28 mouse cellular contexts compared by ENCODE assay signal in the genomic region with DNA sequence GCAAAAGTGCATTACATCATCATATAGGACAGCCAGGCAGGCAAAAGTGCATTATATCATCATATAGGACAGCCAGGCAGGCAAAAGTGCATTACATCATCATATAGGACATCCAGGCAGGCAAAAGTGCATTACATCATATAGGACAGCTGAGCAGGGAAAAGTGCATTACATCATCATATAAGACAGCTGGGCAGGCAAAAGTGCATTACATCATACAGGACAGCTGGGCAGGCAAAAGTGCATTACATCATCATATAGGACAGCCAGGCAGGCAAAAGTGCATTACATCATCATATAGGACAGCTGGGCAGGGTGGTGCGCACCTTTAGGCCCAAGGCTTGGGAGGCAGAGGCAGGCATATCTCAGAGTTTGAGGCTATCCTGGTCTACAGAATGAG. TPM values are rescaled to one million over a fixed set of nuclear protein-coding genes. Genes with fewer than 3 reads are reported as not detected.
"Had no signal": no experiment of that assay in that cellular context is flagged by ENCODE, and none has a peak within 500 bp of the region (broad histone marks: within the 10 kb centered on the region; RNA-seq: fewer than 3 reads in every experiment).

No protein-coding gene starts in this region.

- H3K36me3 ChIP-seq: heart, embryonic 10.5 days; heart, embryonic 12.5 days; hindbrain, embryonic 13.5 days; hindbrain, embryonic 15.5 days; intestine, embryonic 15.5 days; limb, embryonic 10.5 days; limb, embryonic 12.5 days; liver, embryonic 13.5 days; liver, embryonic 15.5 days had no signal

- H3K9me3 ChIP-seq: heart, embryonic 10.5 days; hindbrain, embryonic 13.5 days; hindbrain, embryonic 15.5 days; intestine, embryonic 15.5 days; limb, embryonic 10.5 days; limb, embryonic 12.5 days; liver, embryonic 15.5 days had no signal

- ATAC-seq: inflammation-experienced regulatory T-cells, adult 6 months; intestine, embryonic 15.5 days; intestine, postnatal 0 days had no signal

- DNase-seq: gastrocnemius, postnatal 14 days; gastrocnemius, postnatal 36 days; heart, adult 18-20 months; heart, postnatal 14 days; kidney, adult 18-20 months; kidney, adult 8-10 months; kidney, postnatal 10 days; kidney, postnatal 4 days; liver; liver, embryonic 13.5 days had no signal

- H3K9ac ChIP-seq: heart, embryonic 12.5 days; hindbrain, embryonic 13.5 days; hindbrain, embryonic 15.5 days; intestine, embryonic 15.5 days; limb, embryonic 12.5 days; liver, embryonic 13.5 days; liver, embryonic 15.5 days had no signal

- H3K4me2 ChIP-seq: heart, embryonic 12.5 days; hindbrain, embryonic 13.5 days; hindbrain, embryonic 15.5 days; intestine, embryonic 15.5 days; limb, embryonic 12.5 days; liver, embryonic 11.5 days; liver, embryonic 13.5 days; liver, embryonic 15.5 days had no signal

- H3K4me1 ChIP-seq: liver, embryonic 13.5 days had no signal

- H3K27ac ChIP-seq: heart, embryonic 10.5 days; hindbrain, embryonic 13.5 days; hindbrain, embryonic 15.5 days; intestine, embryonic 15.5 days; layer of hippocampus, adult 2 months; left cerebral cortex, adult 2 months; limb, embryonic 10.5 days; limb, embryonic 12.5 days; liver, embryonic 13.5 days; liver, embryonic 15.5 days had no signal

- H3K4me3 ChIP-seq: heart, embryonic 10.5 days; heart, embryonic 12.5 days; hindbrain, embryonic 13.5 days; hindbrain, embryonic 15.5 days; intestine, embryonic 15.5 days; layer of hippocampus, adult 2 months; left cerebral cortex, adult 2 months; limb, embryonic 10.5 days; limb, embryonic 12.5 days; liver, embryonic 13.5 days; liver, embryonic 15.5 days had no signal

RNA-seq across cellular contexts. Expression of a gene that starts 15.4 kb away (rescaled TPM):
- total RNA-seq: gastrocnemius, adult 8-10 months; gastrocnemius, postnatal 14 days; gastrocnemius, postnatal 36 days; hematopoietic stem cell, adult 5-6 weeks had no signal
- polyA plus RNA-seq: inflammation-experienced regulatory T-cells, adult 6 months; intestine, embryonic 15.5 days; intestine, postnatal 0 days; liver, embryonic 15.5 days had no signal

RNA-seq across cellular contexts. Expression of a gene that starts 16.7 kb away (rescaled TPM):
- total RNA-seq: gastrocnemius, adult 18-20 months; gastrocnemius, adult 8-10 months; hematopoietic stem cell, adult 5-6 weeks had no signal
- polyA plus RNA-seq: inflammation-experienced regulatory T-cells, adult 6 months; kidney, embryonic 14.5 days; kidney, embryonic 16.5 days had no signal
